Mouse (Mus musculus) liver, adult 2 months (tissue): ENCODE results near the gene Adgrf3. TPM values are rescaled to one million over a fixed set of nuclear protein-coding genes. Genes with fewer than 3 reads are reported as not detected.

Source experiments
- DNase-seq: peaks from one replicate; pipeline ENCODE4 v3.0.0-alpha.2; 2011; ENCODE audit warnings: low read depth, low spot score; ENCODE audit errors: extremely low read depth
- H3K27ac ChIP-seq: fragments of 200-500 bp; replicated peaks from 2 replicates; pipeline ENCODE4 v1.5.1; 2012; ENCODE audit warnings: low read depth, mild to moderate bottlenecking, control low read depth, inconsistent platforms, low read length; ENCODE audit not compliant: insufficient read depth
- H3K27me3 ChIP-seq: fragments of 200-500 bp; 2 replicates; pipeline ENCODE4 v1.6.1; 2012; ENCODE audit warnings: mild to moderate bottlenecking, moderate library complexity, low read length, inconsistent platforms; ENCODE audit not compliant: control insufficient read depth, insufficient read depth
- H3K36me3 ChIP-seq: fragments of 200-500 bp; 2 replicates; pipeline ENCODE4 v1.6.1; 2012; ENCODE audit warnings: low read length, inconsistent platforms; ENCODE audit not compliant: control insufficient read depth, insufficient read depth
- H3K4me1 ChIP-seq: fragments of 200-500 bp; 2 replicates; pipeline ENCODE4 v1.6.1; 2011; ENCODE audit warnings: low read length; ENCODE audit not compliant: control insufficient read depth, insufficient read depth
- H3K4me3 ChIP-seq: fragments of 200-500 bp; 2 replicates; pipeline ENCODE4 v1.5.1; 2011; ENCODE audit warnings: low read depth, mild to moderate bottlenecking, control low read depth, low read length, moderate library complexity; ENCODE audit not compliant: insufficient read depth
- H3K79me2 ChIP-seq: fragments of 200-500 bp; 2 replicates; pipeline ENCODE4 v1.6.1; 2012; ENCODE audit warnings: inconsistent platforms, mild to moderate bottlenecking, low read length, moderate library complexity; ENCODE audit not compliant: control insufficient read depth, insufficient read depth
- H3K9ac ChIP-seq: fragments of 200-500 bp; 2 replicates; pipeline ENCODE4 v1.6.1; 2012; ENCODE audit warnings: low read depth, mild to moderate bottlenecking, control low read depth, inconsistent platforms, low read length
- CTCF ChIP-seq: fragments of 200-500 bp; IDR thresholded peaks from 2 replicates; pipeline ENCODE4 v1.5.1; 2011; ENCODE audit warnings: low read depth, low read length, control low read depth
- POLR2A ChIP-seq: fragments of 200-500 bp; IDR thresholded peaks from 2 replicates; pipeline ENCODE4 v1.6.1; 2011; ENCODE audit warnings: low read length, control low read depth; ENCODE audit not compliant: insufficient read depth; ENCODE audit errors: extremely low read depth
- WGBS: fragments of 180-500 bp; shearing (Covaris S2); methylation state at CpG from one replicate; pipeline ENCODE4 v1.1.7; 2018; 5-methylcytosine and 5-hydroxymethylcytosine counted together
- polyA plus RNA-seq: library from polyadenylated mRNA; depleted of rRNA; stranded (reverse); fragments of >200 nt; gene quantifications from 2 replicates; pipeline ENCODE4 v1.2.3, GENCODE M21; 2012
- total RNA-seq: library from RNA; depleted of rRNA; stranded (reverse); fragments of >200 nt; gene quantifications from 2 replicates; pipeline ENCODE4 v1.2.3, GENCODE M21; 2014

Adgrf3 gene
- total and polyA plus RNA-seq, 2 experiments, result not detected

GRCm38 (mm10) chr5:30162339-30162738, 43.2 kb downstream of the Adgrf3 start:
- H3K27ac ChIP-seq, result no peak overlapping the region
- no peak overlapping the region for H3K4me3 ChIP-seq
- peaks cover 31% of the 10 kb centered on the region for H3K4me1 ChIP-seq
- TF ChIP-seq CTCF (no peak), POLR2A (no peak)
- no peak for DNase-seq
- 71% methylated on average over 6 of the region's 6 CpGs for WGBS
- no peaks in the 10 kb centered on the region for H3K27me3 ChIP-seq
- peaks cover 39% of the 10 kb centered on the region for H3K36me3 ChIP-seq
- H3K9ac ChIP-seq, result no peak overlapping the region
- peaks cover 28% of the 10 kb centered on the region; the same call in 1 of the 2 replicates for H3K79me2 ChIP-seq

- Histone ChIP-seq H3K27me3 (no peaks in the 10 kb centered on the region), H3K4me3 (no peak overlapping the region), H3K79me2 (peaks cover 28% of the 10 kb centered on the region; the same call in 1 of the 2 replicates), H3K9ac (no peak overlapping the region), H3K27ac (no peak overlapping the region), H3K36me3 (peaks cover 37% of the 10 kb centered on the region), H3K4me1 (peaks cover 28% of the 10 kb centered on the region)
- 94% methylated on average over 1 of the region's 1 CpGs for whole genome bisulfite sequencing
- TF ChIP-seq CTCF (no peak), POLR2A (no peak)
- no peak for DNase-seq
Measured at GRCm38 (mm10) chr5:30161836-30162235, 43.7 kb downstream of the Adgrf3 start.

GRCm38 (mm10) chr5:30159601-30160000, 45.9 kb downstream of the Adgrf3 start:
- TF ChIP-seq CTCF (no peak), POLR2A (no peak)
- Histone ChIP-seq H3K79me2 (peaks cover 29% of the 10 kb centered on the region; the same call in 1 of the 2 replicates), H3K27ac (no peak overlapping the region), H3K4me1 (peaks cover 17% of the 10 kb centered on the region), H3K4me3 (no peak overlapping the region), H3K27me3 (no peaks in the 10 kb centered on the region), H3K36me3 (peaks cover 20% of the 10 kb centered on the region), H3K9ac (no peak overlapping the region)
- WGBS, result 62% methylated on average over 6 of the region's 6 CpGs
- DNase-seq, result no peak

GRCm38 (mm10) chr5:30155821-30156629, 49.5 kb downstream of the Adgrf3 start:
- no peak for TF ChIP-seq CTCF
- TF ChIP-seq POLR2A, result no peak
- WGBS, result 5% methylated on average over 13 of the region's 13 CpGs
- H3K9ac ChIP-seq, result peak overlapping the region; percentile 71
- H3K4me1 ChIP-seq, result peaks cover 12% of the 10 kb centered on the region
- H3K79me2 ChIP-seq, result peaks cover 25% of the 10 kb centered on the region; the same call in 1 of the 2 replicates
- peak overlapping the region; percentile 82 for H3K4me3 ChIP-seq
- peaks cover 7% of the 10 kb centered on the region for H3K36me3 ChIP-seq
- H3K27me3 ChIP-seq, result no peaks in the 10 kb centered on the region
- H3K27ac ChIP-seq, result peak overlapping the region; percentile 80
- DNase-seq, result peak; percentile 64

- TF ChIP-seq CTCF (no peak), POLR2A (no peak)
- Histone ChIP-seq H3K9ac (peak overlapping the region; percentile 71), H3K4me3 (peak overlapping the region; percentile 82), H3K79me2 (peaks cover 19% of the 10 kb centered on the region; the same call in 1 of the 2 replicates), H3K27me3 (no peaks in the 10 kb centered on the region), H3K4me1 (peaks cover 8% of the 10 kb centered on the region), H3K36me3 (peaks cover 2% of the 10 kb centered on the region), H3K27ac (peak overlapping the region; percentile 80)
- WGBS, result under 1% methylated on average over 31 of the region's 31 CpGs
- DNase-seq, result no peak
Measured at GRCm38 (mm10) chr5:30155395-30155792, 50.1 kb downstream of the Adgrf3 start.
